Mouse (Mus musculus): ENCODE data around the gene Spin4.
A peak's percentile ranks its signal among the peaks of the same experiment; 100 is the strongest.

Spin4 gene

DNA sequence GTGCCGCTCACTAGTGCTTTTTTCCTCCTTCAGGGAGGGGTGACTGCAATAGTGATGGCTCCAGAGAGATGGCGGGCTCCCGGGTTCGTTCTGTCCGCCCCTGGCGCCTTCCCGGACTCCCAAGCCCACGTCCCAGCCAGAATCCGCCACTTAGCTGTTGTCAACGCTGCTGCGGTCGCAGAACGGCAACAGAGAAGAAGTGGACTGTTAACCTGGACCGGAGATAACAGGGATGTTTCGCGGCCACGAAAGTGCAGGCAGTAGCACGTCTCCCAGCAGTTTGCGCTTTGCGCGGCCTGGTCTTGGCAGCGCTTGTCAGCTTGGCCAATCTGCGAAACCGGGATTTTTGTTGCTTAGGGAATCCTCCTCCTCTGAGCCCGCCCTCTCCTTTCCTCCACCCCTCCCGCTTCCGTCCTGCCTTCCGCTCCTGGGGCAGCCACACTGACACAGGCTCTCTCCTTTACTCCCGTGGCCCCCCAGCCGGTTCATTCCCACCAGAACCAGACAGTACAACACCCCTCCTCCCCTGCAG is at the start of gene Spin4:
Spin4 (minus strand) TSS at position 322 of the 532 bp plus-strand sequence.
- DNase-seq (ENCODE audit: low spot score in 2 of 2) = peak; percentile 76 to 79

DNA sequence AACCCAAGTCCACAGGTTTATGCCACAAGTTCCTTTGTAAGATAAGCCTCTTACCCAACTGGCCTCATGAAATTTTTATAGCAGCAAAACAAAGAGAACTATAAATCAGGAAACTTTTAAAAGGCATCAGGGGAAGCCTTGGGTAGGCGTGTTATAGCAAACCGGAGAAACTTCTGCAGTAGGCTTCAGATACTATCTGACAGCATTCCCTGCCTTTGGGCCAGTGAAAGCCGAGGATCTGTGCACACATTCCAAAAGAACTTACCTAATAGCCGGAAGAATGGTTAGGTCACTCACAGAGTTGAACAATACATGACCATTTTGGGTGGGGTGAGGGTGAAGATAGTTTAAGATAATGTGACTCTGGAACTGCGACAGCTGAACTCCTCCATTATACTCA is 1.4 kb upstream of the Spin4 start:
- peak in 1 of 2 experiments; percentile 13 for DNase-seq (ENCODE audit: low spot score in 2 of 2)

DNA sequence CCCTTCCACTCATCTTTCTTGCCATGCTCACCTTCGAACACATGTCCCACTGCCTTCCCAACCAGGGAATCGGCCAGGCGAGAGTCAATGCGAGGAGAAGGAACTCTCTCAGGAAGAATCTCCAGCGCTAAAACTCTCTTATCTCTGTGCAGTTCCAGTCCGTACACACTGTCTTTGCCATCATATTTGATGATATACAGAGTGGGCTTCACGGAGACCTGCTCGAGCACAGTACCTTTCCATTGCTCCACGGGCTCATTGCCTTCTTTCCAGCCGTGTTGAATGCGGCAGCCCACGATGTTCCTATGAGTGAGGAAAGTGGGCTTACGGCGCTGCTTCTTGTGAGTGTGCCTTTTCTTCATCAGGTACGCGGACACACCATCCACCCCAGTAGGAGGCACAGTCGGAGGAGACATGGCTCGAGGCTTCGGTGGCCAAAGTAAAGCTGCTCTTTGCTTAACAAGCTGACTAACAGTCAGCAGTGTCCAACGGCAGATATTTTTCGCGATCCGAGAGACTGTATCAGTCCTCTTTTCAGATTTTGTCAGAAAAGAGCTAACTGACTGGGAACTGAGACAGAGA is 612 bp downstream of the Spin4 start:
- peak; percentile 1 to 2 for DNase-seq (ENCODE audit: low spot score in 2 of 2)

DNA sequence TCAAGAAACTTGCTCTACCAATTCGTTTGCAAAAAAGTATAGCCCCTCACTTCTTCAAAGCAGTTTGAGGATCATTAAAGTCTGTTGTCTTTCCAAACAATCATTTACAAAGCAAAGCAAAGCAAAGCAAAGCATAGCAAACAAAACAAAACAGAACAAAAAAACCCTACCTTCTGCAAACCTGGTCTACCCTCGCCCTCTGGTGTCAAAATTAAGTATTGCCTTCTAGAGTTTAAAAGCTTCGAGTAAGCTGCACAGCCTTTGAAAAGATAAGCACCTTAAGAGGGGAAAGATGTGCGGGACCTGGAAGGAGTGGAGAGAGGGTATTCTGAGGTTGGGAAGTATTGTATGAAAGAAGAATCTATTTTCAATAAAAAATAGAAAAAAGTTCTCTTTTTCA is 14.4 kb downstream of the Spin4 start:
- DNase-seq (ENCODE audit: low spot score in 2 of 2) = no peak

DNA sequence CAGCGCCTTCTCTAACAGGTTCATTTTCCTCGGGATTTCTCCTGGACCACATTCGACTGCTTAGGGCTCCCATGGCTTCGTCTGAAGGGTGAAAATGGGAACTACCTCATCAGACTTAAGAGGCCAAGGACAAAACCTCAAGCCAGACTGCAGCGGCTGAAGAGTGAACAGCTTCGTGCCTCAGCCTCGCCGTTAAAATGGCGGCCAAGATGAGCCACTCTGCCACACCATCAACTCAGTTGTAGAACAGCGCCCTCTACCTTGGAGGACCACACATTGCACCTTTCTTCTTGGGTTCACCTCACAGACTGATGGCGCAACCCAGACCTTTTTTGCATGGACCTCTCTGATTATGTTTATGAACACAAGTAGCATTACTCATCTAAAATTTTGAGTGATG is 27.6 kb downstream of the Spin4 start:
- DNase-seq (ENCODE audit: low spot score in 2 of 2) = no peak

DNA sequence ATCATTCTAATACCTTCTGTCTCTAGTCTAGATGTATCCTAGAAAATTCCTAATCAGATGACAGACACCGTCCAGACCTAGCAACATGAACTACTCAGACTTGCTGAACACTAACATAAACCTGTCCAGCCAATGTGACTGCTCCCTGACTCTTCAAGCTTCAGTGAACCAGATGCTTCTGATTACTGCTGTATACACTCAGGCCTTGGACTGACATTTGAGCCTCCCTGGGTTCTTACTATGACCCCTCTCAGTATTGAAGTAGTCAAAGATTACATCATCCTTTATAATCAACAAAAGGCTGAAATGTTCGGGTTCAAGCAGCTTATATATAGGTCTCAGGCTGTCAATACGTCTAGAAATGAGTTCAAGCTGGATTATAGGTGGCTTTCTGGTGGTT is 32.4 kb downstream of the Spin4 start:
- DNase-seq (ENCODE audit: low spot score in 2 of 2) = no peak

DNA sequence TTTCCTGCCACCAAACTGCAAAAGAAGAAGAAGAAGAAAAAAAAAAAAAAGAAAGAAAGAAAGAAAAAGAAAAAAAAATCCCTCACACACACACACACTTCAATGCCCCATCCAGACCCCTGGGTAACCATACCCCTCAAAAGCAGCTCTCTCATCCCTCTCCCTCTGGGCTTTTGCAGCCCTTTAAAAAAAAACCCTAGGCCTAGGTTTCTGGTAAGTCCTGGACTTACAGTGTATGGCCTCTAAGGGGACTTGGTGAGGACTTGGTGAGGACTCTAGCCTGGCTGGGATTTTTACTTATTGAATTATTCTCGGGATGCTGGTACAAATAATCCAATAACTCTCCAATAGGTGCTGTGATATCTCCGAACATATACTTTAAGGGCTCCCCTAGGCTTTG is 35.6 kb downstream of the Spin4 start:
- DNase-seq (ENCODE audit: low spot score in 2 of 2) = no peak

DNA sequence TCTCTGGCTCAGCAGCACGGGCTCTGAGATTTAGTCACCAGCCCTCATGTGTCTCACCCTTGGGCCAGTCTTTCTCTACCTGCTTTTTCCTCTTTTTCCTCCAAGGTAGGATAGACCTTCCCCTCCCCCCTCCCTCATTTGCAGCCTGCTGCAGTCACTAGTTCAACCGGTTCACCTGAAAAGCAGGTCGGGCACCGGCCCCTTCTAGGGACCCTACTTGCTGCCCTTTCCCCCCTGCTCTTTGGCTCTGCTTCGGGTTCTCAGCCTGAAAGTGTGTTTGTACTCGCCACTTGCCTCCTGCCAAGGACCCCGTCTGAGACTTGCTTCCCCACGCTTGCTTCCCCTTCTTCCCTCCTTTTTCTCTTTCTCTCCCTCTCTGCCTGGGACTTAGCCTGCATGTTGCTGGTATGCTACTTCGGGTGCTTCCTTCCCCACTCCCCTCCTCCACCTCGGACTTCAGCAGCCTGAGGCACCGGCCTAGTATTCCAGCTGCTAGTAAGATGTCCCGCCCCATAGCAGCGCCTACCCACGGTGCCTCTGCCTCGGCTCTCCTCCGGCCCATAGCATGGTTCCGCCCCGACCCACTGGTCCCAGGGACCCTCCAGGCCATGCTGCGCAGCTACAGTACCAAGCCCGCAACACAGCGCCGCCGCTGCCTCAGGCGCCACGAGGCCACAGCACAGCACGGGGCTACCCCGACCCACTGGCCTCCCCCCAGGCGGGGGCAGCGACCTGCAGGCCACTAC is 36.2 kb downstream of the Spin4 start:
- peak in 1 of 2 experiments; percentile 10 for DNase-seq (ENCODE audit: low spot score in 2 of 2)
